Mouse (Mus musculus): Measurements from ENCODE around the gene Tnfaip8l1.
A peak's percentile ranks its signal among the peaks of the same experiment; 100 is the strongest.

Tnfaip8l1 gene

DNA sequence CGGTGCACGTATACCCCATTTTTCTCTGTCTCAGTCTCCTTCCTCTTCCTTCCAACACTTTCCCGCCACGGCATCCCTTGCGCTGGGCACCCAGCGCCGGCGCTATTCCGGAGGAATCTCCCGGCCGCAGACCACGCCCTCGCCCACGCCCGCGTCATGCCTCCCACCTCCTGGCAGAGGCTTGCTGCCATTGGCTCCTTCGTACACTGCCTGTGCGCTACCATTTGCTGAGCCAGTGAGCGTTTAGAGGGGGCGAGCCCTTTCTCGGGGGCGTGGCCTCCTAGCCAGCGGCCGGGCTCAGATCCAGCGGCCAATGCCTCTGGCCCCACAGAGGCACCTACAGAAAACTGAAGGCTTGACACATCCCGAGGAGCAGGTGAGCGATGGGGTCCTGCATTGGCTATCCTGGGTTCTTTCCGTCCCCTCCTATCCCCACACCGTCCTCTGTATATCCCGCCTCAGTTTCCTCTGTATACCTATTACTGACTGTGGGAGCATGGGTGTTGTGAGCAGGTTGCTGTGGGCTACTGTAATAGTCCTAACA lies at the start of gene Tnfaip8l1:
Gene Tnfaip8l1, plus strand, starts transcription at position 247 of the 544 bp plus-strand sequence.
- DNase-seq = peak; percentile 96 to 97

DNA sequence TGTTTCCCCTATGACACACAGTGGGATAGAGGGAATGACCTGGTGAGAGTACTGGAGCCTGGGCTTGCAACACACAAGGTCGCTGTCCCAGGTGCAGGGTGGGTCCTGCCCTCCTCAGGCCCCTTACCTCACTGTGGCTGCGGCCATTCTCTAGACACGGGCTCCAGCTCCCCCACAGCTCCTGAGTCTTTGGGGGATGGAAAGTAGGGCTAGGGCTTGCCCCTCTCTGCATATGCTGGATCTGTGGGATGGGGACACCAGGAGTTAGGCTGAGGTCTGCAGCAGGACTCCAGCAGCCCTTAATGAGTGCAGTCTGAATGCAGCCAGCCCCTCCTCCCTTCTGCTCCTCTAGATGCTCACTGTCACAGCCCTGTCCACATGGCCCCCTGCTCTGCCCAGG lies 49.5 kb upstream of the Tnfaip8l1 start:
- no peak for DNase-seq

DNA sequence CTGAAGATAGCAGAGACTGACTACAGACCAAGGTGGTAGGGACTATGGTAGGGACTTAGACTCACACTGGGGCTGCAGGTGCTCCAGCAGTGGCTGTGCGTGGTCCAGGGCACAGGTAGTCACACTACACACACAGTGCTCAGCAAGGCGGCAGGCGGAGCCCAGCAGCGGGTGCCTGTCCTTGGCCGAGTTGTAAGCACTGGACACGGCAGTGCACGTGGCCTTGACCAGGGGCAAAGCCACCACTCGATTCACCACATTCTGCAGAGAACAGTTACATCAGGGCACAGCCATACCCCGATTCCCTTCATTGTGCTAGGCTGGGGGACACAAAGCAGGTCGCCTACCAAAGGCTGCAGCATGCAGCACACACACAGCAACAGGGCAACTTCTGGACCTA lies 46.1 kb upstream of the Tnfaip8l1 start:
- DNase-seq = no peak

DNA sequence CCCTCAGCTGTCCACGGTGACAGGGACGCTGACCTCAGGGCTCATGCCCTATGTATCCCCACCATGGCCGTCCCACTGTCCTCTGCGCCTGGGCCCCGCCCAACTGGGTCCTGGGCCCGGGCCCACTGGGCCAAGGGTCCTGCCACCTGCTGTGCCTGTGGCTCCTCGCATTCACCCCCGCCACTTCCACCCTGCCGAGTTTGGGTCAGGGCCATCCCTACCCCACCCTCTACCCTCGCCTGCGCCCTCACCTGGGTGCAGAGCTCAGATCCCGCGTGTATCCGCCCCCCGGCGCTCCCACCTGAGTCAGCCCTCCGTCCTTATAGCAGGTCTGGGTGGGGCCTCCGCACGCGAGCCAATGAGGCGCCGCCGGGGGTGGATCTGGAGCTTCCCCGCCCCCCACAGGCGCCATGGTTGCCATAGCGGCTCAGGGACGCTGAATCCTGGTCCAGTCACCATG lies 45.0 kb upstream of the Tnfaip8l1 start, which contains the start of gene Plin5:
Gene Plin5, minus strand, starts transcription at position 346 of the 460 bp plus-strand sequence.
- DNase-seq = peak; percentile 85 to 94

DNA sequence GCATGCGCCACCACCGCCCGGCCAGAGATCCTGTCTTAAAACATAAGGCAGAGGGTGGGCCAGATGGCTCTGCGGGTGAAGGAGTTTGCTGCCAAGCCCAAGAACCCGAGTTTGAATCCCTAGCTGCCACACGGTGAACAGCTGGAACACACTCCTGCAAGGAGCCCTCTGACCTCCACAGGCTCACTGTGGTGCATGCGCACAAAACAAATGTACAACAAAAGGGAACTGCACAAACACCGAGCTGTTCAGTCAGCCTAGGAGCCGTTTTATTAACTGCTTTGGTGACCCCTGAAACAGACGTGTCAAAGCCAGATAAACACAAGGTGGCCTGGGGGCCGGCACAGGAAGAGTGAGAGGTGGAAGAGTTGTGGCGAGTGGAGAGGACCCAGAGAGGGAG lies 42.8 kb upstream of the Tnfaip8l1 start:
- no peak for DNase-seq

DNA sequence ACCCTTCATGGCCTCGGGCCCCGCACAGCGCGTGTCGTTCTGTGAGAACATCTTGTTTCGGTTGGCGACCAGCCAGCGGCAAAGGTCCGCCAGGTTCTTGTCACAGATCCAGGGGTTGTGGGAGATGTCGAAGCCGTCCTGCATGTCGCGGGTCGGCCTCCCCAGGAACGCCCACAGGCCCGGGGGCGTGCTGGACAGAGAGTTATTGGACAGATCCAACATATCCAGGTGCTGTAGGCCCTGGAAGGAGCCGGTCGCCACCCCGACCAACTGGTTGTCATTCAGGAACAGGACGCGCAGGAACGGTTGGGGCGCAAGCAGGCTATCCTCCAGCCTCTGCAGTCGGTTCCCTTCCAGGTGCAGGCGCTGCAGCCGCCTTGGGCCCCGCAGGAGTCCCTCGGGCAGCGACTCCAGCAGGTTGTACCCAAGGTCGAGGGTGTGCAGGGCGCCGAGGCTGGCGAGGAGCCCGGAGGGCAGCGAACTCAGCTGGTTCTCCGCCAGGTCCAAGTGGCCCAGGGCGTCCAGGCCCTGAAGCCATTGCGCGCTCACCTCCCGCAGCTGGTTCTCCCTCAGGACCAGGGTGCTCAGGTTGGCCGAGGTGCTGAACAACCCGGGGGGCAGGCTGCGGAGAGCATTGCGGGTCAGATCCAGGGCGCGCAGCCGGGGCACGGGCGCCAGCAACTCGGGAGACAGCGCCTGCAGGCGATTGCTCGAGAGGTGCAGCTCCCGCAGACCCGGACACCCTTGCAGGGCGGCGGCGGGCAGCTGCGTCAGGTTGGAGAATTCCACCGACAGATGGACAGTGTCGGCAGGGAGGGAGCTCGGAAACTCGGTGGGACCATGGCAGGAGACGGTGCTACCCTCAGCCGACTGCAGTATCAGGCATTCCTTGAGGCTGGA lies 42.0 kb upstream of the Tnfaip8l1 start:
- DNase-seq = peak; percentile 83 to 93

DNA sequence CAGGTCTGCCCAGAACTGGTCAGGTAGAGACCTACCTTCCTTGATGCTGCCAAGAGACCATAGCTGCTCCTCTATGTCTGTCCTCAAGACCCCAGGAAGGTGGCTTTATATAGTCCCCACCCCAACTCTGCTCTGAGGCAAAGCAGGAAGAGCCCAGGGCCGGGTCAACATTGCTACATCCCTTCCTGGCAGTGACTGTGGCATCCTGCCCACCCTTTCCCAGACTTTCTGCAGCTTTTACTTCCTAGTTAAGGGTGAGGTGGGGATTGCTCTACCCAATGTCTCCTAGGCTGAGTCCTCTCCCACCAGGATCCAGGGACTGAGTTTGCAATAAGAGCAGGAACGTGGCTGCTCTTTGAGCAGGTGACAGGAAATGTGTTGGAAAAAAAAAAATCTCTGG lies 40.5 kb upstream of the Tnfaip8l1 start, which contains the start of gene Lrg1:
Gene Lrg1, minus strand, starts transcription at position 176 of the 400 bp plus-strand sequence.
- no peak for DNase-seq

DNA sequence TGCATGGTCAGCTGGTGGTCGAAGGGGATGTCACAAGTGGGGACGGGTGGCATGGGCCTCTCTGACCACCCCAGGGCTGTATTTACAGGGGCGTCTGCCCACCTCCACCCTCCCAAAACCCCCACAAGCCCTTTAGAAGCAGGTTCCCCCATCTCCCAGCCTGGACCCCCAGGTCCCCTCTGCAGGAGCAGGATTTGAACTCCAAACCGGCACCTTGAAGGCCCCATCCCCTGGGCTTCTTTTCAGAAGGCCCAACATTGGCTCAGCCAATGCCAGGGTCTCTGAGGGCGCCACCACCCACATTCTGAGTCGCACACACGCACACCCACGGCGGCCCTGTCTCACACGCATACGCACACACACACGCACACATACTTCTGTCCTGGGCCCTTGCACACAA lies 39.1 kb upstream of the Tnfaip8l1 start:
- DNase-seq = no peak

DNA sequence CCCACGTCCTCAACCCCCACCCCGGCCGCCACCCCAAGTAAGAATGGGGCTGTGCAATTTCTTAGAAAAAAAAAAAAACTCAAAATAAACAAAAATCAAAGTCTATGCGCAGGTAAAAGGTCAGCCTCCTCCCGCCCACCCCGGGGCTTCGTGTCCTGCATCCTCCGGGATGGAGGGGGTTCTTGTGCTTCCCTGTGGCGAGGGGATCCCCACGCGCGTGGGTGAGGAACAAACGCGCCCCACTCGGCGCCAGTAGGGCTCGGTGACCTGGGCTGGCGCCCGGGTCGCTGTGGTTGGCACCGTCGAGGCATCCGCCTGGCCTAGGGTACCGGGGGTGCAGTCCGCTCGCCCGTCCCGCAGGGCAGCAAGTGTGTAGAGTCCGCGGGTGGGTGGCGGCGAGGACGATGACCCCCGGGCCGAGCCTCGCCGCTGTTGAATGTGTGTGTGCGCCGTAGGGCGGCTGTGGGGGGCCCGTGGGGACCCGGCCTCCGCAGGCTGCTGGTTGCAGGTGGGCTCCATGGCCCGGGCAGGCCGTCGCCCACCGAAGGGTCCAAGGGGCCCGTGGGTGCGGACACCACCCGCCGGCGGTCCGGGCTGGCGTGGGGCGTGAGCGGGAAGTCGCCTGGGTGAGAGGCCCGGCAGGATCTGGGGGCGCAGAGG lies 38.5 kb upstream of the Tnfaip8l1 start:
- no peak for DNase-seq

DNA sequence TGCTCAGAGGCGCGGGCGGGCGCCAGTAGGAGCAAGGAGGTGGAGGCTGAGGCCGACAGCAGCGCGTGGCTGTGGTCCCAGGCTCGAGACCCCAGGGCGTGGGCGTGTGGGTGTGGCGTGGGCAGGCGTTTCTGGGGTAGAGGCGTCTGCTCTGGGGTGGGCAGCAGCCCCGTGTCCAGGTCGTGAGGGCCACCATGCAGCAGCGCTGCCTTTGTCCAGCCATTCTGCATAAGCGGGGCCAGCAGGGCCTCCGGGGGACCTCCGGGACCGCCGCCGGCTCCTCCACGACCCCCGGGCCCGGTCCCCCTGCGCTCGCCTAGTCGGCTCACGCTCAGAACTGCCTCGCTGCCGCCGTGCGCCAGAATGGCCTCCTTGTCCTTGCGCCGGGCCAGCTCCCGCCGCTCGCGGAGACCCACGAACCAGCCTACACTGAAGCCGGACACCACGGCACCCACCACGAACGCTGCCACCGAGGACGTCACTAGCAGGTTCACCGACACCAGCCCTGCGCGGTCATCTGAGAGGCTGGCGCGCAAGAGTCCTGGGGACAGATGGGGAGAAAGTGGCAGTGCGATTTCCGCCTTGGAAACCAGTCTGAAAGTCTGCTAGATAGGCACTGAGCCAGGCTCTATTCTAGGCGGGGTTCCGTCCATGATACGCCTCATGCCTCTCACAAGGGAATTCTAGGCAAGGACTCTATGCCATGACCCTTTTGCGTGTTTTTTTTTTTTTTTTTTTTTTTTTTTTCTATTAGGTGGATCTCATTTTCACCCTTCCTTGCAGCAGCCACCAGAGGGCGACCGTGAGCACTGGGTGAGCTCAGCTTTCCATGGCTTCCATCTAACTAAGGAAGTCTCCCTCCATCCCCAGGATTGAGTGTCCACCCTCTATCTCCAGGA lies 37.7 kb upstream of the Tnfaip8l1 start:
- peak; percentile 75 to 76 for DNase-seq

DNA sequence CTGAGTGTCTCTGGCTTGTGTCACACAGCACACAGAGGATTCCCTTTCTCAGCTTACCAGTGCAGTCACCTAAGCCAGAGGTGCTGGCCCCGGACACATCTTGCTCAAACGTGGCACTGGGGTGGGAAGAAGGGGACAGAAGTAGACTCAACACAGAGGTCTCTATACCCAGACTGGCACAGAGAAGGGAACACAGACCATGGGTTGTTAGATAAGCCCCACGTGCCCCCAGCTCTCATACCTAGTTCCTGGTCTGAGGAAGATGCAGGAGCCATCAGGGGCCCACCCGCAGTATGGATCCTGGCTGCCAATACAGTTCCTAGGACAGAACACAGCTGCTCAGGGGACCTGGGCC lies 37.0 kb upstream of the Tnfaip8l1 start:
- no peak for DNase-seq

DNA sequence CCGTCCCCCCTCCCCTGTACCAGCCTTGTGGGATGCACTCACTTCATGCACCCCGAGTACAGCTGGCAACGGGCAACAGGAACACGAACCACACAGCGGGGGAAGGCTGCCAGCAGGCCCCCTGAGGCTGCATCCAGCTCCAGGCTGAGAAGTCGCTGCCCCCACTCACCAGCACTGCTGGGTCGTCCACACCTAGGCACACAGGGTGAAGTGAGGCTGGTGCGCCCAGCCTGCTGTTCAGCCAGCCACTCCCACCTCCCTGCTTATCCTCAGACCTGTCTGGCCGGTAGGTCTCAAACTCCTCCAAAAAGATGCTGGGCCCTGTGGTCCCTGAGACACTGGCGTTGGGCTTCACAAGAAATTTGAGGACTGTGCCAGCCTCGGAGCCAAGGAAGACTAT lies 36.1 kb upstream of the Tnfaip8l1 start:
- DNase-seq = no peak

DNA sequence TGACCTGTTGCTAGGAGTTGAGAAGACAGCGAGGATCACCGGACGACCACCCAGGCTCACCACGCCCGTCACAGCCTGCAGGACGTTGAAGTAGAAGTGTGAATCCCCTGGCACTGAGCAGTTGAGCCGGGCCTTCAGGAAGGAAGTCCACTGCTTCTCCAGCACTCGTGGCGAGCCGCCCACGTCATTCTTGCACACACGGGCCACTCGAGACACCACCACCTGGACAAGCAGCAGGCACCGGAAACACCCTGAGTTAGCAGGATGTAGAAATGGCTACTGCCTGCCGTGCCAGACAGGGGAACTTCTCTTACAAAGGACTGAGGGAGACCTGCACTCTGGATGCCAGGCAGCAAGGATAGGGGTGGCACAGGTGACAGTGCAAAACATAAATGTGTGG lies 34.0 kb upstream of the Tnfaip8l1 start:
- no peak for DNase-seq

DNA sequence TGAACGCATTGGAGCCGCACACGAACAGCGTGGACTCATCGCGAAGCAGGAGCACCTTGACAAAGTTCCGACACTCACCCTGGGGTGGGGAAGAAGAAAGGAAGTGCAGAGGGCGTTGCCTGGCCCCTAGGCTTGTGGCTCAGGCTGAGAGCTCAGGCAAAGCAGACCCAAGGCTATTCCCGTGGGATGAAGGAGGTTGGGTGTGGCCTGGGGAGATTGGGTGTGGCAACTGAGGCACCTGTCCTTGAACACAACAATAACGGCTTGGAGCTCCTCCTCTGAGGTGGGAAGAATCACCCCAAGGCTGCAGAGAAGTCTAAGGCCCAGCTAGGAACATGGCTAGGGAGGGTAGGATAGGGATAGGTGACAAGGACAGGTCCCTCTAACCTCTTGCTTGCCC lies 31.1 kb upstream of the Tnfaip8l1 start:
- DNase-seq = no peak

DNA sequence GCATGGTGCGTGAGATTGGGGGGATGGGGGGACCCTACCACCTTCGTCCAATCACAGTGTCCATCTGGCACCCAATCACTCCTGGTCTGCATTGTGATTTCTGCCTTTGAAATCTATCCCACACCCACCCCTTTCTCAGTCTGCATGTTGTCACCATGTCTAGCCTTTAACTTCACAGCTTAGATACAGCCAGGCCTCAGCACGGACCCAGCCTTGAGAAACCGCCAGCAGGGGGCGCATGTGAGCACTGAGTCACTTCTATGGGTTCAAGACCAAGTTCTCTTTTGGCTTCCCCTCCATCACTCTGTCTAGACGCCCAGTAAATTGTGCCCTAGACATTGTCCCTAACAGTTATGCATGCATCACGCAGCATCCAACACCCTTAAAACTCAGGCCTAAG lies 30.5 kb upstream of the Tnfaip8l1 start:
- DNase-seq = peak; percentile 74 to 86

DNA sequence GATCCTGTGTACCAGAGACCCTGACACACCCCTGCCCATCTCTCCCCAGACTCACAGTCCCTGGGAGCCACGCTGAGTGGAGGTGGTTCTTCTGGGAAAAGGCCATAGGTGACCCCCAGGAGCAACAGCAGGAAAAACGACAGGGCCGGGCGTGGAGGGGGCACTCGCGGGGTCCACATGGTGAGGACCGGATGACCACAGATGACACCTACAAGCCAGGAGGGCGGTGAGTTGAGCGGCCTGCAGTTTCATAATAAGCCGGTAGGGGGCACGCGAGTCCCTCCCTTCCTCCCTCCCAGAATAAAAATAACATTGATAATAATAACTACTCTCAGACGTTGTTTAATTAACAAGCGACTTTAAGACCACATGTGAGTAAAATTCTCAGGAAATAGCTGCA lies 29.6 kb upstream of the Tnfaip8l1 start:
- DNase-seq = peak; percentile 65 to 78

DNA sequence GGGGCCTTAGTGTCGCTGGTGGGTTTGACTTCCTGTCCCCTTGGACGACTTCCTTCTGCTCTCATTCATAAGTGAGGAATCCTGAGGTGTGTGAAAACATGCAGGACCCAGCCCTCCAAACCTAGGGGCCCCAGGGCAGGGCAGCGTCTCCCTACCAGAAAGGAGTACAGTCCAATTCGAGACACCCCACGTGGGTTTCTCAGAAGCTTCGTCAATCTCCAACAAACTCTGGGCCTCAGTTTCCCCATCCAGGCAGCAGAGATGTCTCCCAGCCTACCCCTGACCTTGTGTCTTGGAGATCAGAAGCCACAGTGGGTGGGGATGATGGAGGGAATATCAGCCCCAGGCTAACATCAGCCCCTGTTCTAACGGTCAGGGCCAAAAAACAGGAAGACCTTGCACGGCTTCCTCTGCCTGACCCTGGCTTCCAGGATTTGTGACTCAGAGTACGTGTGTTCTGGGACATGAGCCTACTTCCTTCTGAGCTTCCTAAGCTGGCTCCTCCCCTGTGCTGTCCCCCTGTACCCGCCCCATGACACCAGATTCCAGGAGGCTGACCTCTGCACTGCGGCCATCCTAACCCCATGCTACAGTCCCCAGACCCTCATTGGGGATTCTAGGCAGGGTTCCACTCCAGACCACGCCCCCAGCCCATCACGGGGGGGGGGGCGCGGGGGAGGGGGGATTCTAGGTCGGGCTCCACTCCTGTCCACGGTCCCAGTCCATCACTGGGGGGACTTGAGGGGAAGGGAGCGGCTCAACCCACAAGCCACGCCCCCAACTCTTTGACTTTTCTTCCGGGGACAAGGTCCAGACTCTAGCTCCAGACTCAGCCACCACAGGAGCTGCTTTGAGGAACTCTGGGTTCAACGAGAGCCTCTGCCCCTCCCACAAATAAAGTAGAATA lies 28.6 kb upstream of the Tnfaip8l1 start:
- peak; percentile 84 to 90 for DNase-seq

DNA sequence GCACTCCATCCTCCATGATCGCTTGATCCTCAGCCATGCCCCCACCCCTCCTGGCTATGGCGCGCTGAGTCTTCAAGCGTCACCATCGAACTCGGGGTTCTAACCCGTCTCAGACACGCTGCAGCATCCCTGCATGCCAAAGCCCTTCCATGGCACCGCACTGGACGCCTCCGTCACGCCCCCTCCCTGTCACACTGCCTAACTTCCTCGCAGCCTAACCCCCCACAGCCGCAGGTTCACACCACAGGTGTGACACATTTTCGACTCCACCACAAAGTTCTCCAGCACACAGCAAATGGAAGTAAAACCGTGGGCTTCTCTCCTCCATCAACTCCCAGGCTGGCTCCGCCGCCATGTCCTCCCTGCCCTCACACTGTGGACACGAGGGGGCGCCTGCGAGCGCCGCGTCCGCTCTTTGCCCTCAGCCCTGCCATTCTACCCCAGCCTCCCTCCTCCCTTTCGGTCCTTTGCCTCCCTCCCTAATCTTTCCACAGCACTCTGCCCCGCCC lies 27.8 kb upstream of the Tnfaip8l1 start:
- DNase-seq = peak; percentile 77 to 79

DNA sequence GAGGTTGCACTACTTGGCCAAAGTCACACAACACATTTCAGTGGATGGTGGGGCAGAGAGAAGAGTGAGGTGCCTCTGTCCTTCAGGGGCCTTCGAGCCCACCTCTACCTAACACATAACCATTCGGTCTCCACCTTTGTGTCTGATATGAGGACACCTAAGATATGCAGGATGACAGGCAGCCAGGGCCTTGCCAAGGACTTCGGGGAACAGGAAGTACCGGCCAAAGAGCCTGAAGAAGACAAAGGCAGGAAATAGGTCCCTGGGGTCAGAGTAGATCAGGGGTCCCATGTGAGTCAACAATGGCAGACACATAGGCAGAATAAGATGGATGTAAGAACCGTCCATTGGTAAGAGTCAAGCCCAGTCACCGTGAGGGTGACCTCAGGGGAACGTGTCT lies 25.7 kb upstream of the Tnfaip8l1 start:
- DNase-seq = peak in 1 of 2 experiments; percentile 63

DNA sequence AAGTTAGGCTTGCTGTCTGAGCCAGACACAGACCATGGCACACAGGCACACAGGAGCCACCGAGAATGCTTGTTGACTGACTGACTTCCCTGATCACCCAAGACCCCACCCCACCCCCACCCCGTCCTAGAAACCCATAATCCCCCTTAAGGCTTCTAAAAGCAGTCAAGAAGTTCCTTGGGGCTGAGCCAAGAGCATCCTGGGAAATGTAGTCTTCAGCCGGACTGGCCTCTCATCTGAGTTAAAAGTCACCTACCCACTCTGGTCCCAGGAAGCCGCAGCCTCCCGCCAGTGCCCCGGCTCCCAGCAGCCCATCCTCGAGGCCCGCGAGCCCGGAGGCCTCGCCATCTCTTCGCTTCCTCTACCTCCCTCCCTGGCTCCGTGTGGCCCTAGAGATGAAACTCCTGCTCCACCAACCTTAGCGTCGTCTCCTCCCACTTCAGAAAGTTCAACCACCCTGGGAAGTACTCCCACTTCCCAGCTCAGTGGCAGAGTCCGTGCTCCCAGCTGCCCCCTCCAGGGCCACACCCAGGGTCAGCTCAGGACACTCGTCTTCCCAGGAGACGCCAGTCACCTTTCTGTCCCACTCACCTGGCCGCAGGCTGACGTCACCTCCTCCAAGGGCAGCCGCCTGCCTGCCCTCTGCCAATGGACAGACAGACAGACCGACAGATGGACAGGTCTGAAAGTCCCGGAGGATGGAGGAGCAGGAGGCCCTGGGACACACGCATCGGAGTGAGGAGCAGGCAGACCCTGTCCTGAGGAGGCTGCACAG lies 24.3 kb upstream of the Tnfaip8l1 start:
- DNase-seq = peak; percentile 30 to 52

Measured in kidney, postnatal 25 days (tissue).